Mouse (Mus musculus) heart, adult 2 months (tissue): Measurements from ENCODE around the gene Gtf3c5.

ENCODE experiments used
- CTCF ChIP-seq: fragments of 200-600 bp; IDR thresholded peaks from 2 replicates; pipeline ENCODE4 v1.8.1; 2022; ENCODE audit warnings: antibody characterized with exemption, mild to moderate bottlenecking, moderate library complexity
- EP300 ChIP-seq: fragments of 200-500 bp; IDR thresholded peaks from 2 replicates; pipeline ENCODE4 v1.6.1; 2011; ENCODE audit warnings: low read depth, low read length, control low read depth; ENCODE audit not compliant: insufficient read depth
- POLR2A ChIP-seq: fragments of 200-500 bp; IDR thresholded peaks from 2 replicates; pipeline ENCODE4 v1.6.1; 2011; ENCODE audit warnings: mild to moderate bottlenecking, low read depth, low read length, control low read depth; ENCODE audit not compliant: insufficient read depth

- TF ChIP-seq CTCF, result peak; percentile 38
- TF ChIP-seq POLR2A, result no peak
- no peak for TF ChIP-seq EP300
Measured at GRCm38 (mm10) chr2:28606601-28607340, 23.2 kb upstream of the Gtf3c5 start.
